Mouse (Mus musculus) embryonic facial prominence, embryonic 15.5 days (tissue): ENCODE measurements around the gene Pde4b. TPM values are rescaled to one million over a fixed set of nuclear protein-coding genes. Genes with fewer than 3 reads are reported as not detected.

Experiments used
- ATAC-seq: fragments of 200-750 bp; cut with Nextera tagmentation; 2 replicates; pipeline ENCODE4 v1.8.0; 2017; ENCODE audit warnings: low read depth, moderate TSS enrichment; ENCODE audit not compliant: insufficient number of reproducible peaks, low FRiP score, low TSS enrichment
- H3K27ac ChIP-seq: fragments of 300-500 bp; sonication (generic); replicated peaks from 2 replicates; pipeline ENCODE4 v1.5.1; 2015; ENCODE audit warnings: mild to moderate bottlenecking, inconsistent platforms
- H3K27me3 ChIP-seq: fragments of 300-500 bp; sonication (generic); 2 replicates; pipeline ENCODE4 v1.6.1; 2015; ENCODE audit warnings: inconsistent platforms
- H3K36me3 ChIP-seq: fragments of 300-500 bp; sonication (generic); 2 replicates; pipeline ENCODE4 v1.6.1; 2015; ENCODE audit warnings: mild to moderate bottlenecking, inconsistent platforms
- H3K4me1 ChIP-seq: fragments of 300-500 bp; sonication (generic); 2 replicates; pipeline ENCODE4 v1.6.1; 2015; ENCODE audit warnings: inconsistent platforms
- H3K4me2 ChIP-seq: fragments of 300-500 bp; sonication (generic); replicated peaks from 2 replicates; pipeline ENCODE4 v1.6.1; 2015; ENCODE audit warnings: mild to moderate bottlenecking, inconsistent platforms
- H3K4me3 ChIP-seq: fragments of 300-500 bp; sonication (generic); replicated peaks from 2 replicates; pipeline ENCODE4 v1.5.1; 2015; ENCODE audit warnings: mild to moderate bottlenecking, inconsistent platforms
- H3K9ac ChIP-seq: fragments of 300-500 bp; sonication (generic); 2 replicates; pipeline ENCODE4 v1.6.1; 2015; ENCODE audit warnings: inconsistent platforms
- H3K9me3 ChIP-seq: fragments of 300-500 bp; sonication (generic); replicated peaks from 2 replicates; pipeline ENCODE4 v1.6.1; 2016; ENCODE audit warnings: inconsistent platforms
- WGBS: fragments of 180-500 bp; shearing (Covaris S2); methylation state at CpG from one replicate; pipeline ENCODE4 v1.1.7; 2015; 5-methylcytosine and 5-hydroxymethylcytosine counted together
- polyA plus RNA-seq: library from polyadenylated mRNA; unstranded; fragments of >200 nt; fragmentation: Nextera tagmentation; extraction: Ambion mirVana; gene quantifications from 2 replicates; pipeline ENCODE4 v1.2.1, GENCODE M21; 2015

The Pde4b gene
- polyA plus RNA-seq, 1 experiment from 2014 or later = 17.1 TPM

GRCm38 (mm10) chr4:102443533-102443932, 356.2 kb downstream of the Pde4b start:
- Histone ChIP-seq H3K9ac (no peak overlapping the region), H3K27me3 (no peaks in the 10 kb centered on the region), H3K36me3 (no peaks in the 10 kb centered on the region), H3K9me3 (no peaks in the 10 kb centered on the region), H3K4me1 (peaks cover 6% of the 10 kb centered on the region), H3K4me3 (no peak overlapping the region), H3K4me2 (no peak overlapping the region), H3K27ac (no peak overlapping the region)
- no peak for ATAC-seq
- 77% methylated on average over 5 of the region's 5 CpGs for WGBS

GRCm38 (mm10) chr4:102444501-102444900, 357.2 kb downstream of the Pde4b start:
- H3K9ac ChIP-seq = no peak overlapping the region
- no peak overlapping the region for H3K4me2 ChIP-seq
- WGBS = 46% methylated on average over 3 of the region's 3 CpGs
- H3K4me3 ChIP-seq = no peak overlapping the region
- H3K27ac ChIP-seq = no peak overlapping the region
- no peaks in the 10 kb centered on the region for H3K9me3 ChIP-seq
- no peaks in the 10 kb centered on the region for H3K27me3 ChIP-seq
- H3K36me3 ChIP-seq = no peaks in the 10 kb centered on the region
- peaks cover 3% of the 10 kb centered on the region for H3K4me1 ChIP-seq
- no peak for ATAC-seq

GRCm38 (mm10) chr4:102446160-102446945, 359.0 kb downstream of the Pde4b start:
- 63% methylated on average over 8 of the region's 8 CpGs for WGBS
- Histone ChIP-seq H3K4me2 (no peak overlapping the region), H3K4me1 (no peaks in the 10 kb centered on the region), H3K9ac (no peak overlapping the region), H3K9me3 (no peaks in the 10 kb centered on the region), H3K27ac (no peak overlapping the region), H3K27me3 (no peaks in the 10 kb centered on the region), H3K4me3 (no peak overlapping the region), H3K36me3 (no peaks in the 10 kb centered on the region)
- ATAC-seq = peak; percentile 81

- no peak overlapping the region for H3K4me3 ChIP-seq
- no peak overlapping the region for H3K9ac ChIP-seq
- no peaks in the 10 kb centered on the region for H3K36me3 ChIP-seq
- H3K9me3 ChIP-seq = no peaks in the 10 kb centered on the region
- ATAC-seq = no peak
- WGBS = 66% methylated on average over 3 of the region's 3 CpGs
- H3K27ac ChIP-seq = no peak overlapping the region
- H3K4me1 ChIP-seq = no peaks in the 10 kb centered on the region
- H3K4me2 ChIP-seq = no peak overlapping the region
- H3K27me3 ChIP-seq = no peaks in the 10 kb centered on the region
These were observed 369.1 kb downstream of the Pde4b start for GRCm38 (mm10) chr4:102456426-102456825.

GRCm38 (mm10) chr4:102459216-102459999, 372.1 kb downstream of the Pde4b start:
- Histone ChIP-seq H3K4me3 (no peak overlapping the region), H3K27ac (no peak overlapping the region), H3K36me3 (no peaks in the 10 kb centered on the region), H3K27me3 (no peaks in the 10 kb centered on the region), H3K4me1 (no peaks in the 10 kb centered on the region), H3K9me3 (no peaks in the 10 kb centered on the region), H3K9ac (no peak overlapping the region), H3K4me2 (no peak overlapping the region)
- no peak for ATAC-seq
- WGBS = 64% methylated on average over 5 of the region's 5 CpGs

GRCm38 (mm10) chr4:102478104-102478503, 390.8 kb downstream of the Pde4b start:
- H3K9ac ChIP-seq = no peak overlapping the region
- H3K9me3 ChIP-seq = no peaks in the 10 kb centered on the region
- no peak for ATAC-seq
- 49% methylated on average over 3 of the region's 3 CpGs for WGBS
- H3K27ac ChIP-seq = no peak overlapping the region
- no peaks in the 10 kb centered on the region; the same call in 1 of the 2 replicates for H3K4me1 ChIP-seq
- no peaks in the 10 kb centered on the region for H3K36me3 ChIP-seq
- H3K4me3 ChIP-seq = no peak overlapping the region
- H3K27me3 ChIP-seq = no peaks in the 10 kb centered on the region
- no peak overlapping the region for H3K4me2 ChIP-seq

GRCm38 (mm10) chr4:102478860-102479259, 391.5 kb downstream of the Pde4b start:
- Histone ChIP-seq H3K9me3 (no peaks in the 10 kb centered on the region), H3K36me3 (no peaks in the 10 kb centered on the region), H3K4me2 (no peak overlapping the region), H3K4me3 (no peak overlapping the region), H3K27ac (no peak overlapping the region), H3K9ac (no peak overlapping the region), H3K27me3 (no peaks in the 10 kb centered on the region), H3K4me1 (no peaks in the 10 kb centered on the region; the same call in 1 of the 2 replicates)
- no peak for ATAC-seq
- 71% methylated on average over 7 of the region's 7 CpGs for WGBS

GRCm38 (mm10) chr4:102480830-102481484, 393.6 kb downstream of the Pde4b start:
- Histone ChIP-seq H3K4me1 (no peaks in the 10 kb centered on the region; the same call in 1 of the 2 replicates), H3K36me3 (no peaks in the 10 kb centered on the region), H3K4me2 (no peak overlapping the region), H3K27me3 (no peaks in the 10 kb centered on the region), H3K27ac (no peak overlapping the region), H3K9ac (no peak overlapping the region), H3K9me3 (no peaks in the 10 kb centered on the region), H3K4me3 (no peak overlapping the region)
- WGBS = 69% methylated on average over 6 of the region's 6 CpGs
- no peak for ATAC-seq

GRCm38 (mm10) chr4:102483354-102484018, 396.1 kb downstream of the Pde4b start:
- H3K9me3 ChIP-seq = no peaks in the 10 kb centered on the region
- no peak overlapping the region for H3K4me2 ChIP-seq
- no peak for ATAC-seq
- H3K4me3 ChIP-seq = no peak overlapping the region
- no peak overlapping the region for H3K27ac ChIP-seq
- no peaks in the 10 kb centered on the region for H3K27me3 ChIP-seq
- no peak overlapping the region for H3K9ac ChIP-seq
- H3K36me3 ChIP-seq = no peaks in the 10 kb centered on the region
- WGBS = 34% methylated on average over 7 of the region's 7 CpGs
- H3K4me1 ChIP-seq = no peaks in the 10 kb centered on the region

GRCm38 (mm10) chr4:102484738-102485137, 397.4 kb downstream of the Pde4b start:
- Histone ChIP-seq H3K9me3 (no peaks in the 10 kb centered on the region), H3K27me3 (no peaks in the 10 kb centered on the region), H3K4me1 (no peaks in the 10 kb centered on the region), H3K27ac (no peak overlapping the region), H3K36me3 (no peaks in the 10 kb centered on the region), H3K9ac (no peak overlapping the region), H3K4me3 (no peak overlapping the region), H3K4me2 (no peak overlapping the region)
- 76% methylated on average over 2 of the region's 2 CpGs for WGBS
- ATAC-seq = no peak
